Mouse (Mus musculus) MEL (cell line): Measurements from ENCODE around the gene Slamf7.

Experiments used
- ETS1 ChIP-seq: IDR thresholded peaks from 2 replicates; pipeline ENCODE4 v1.6.1; 2012; ENCODE audit warnings: low read depth, mild to moderate bottlenecking, inconsistent platforms, low read length, improper control_type of control experiment, moderate library complexity
- NELFE ChIP-seq: IDR thresholded peaks from 2 replicates; pipeline ENCODE4 v1.6.1; 2011; ENCODE audit warnings: low read depth, low read length, improper control_type of control experiment
- POLR2A ChIP-seq, 2 experiments: IDR thresholded peaks; 2 replicates each; pipeline ENCODE4 v1.6.1; 2011 to 2012; ENCODE audit warnings: low read length in 2 of 2, mild to moderate bottlenecking in 2 of 2, control low read depth in 1 of 2, improper control_type of control experiment in 1 of 2, low read depth in 1 of 2, moderate library complexity in 1 of 2; ENCODE audit not compliant: control insufficient read depth in 1 of 2, insufficient read depth in 1 of 2, poor library complexity in 1 of 2

GRCm38 (mm10) chr1:171616881-171617515, 35.8 kb downstream of the Slamf7 start:
- TF ChIP-seq NELFE = no peak
- no peak for TF ChIP-seq POLR2A (IDR thresholded peaks at IDR 0.05; ENCODE audit: control insufficient read depth in 1 of 2, insufficient read depth in 1 of 2, low read depth in 1 of 2, low read length in 2 of 2, poor library complexity in 1 of 2)
- no peak for TF ChIP-seq ETS1
